Mouse (Mus musculus) liver, adult 2 months (tissue): ENCODE data around the gene Phactr3. TPM values are rescaled to one million over a fixed set of nuclear protein-coding genes. Genes with fewer than 3 reads are reported as not detected.

Source experiments
- DNase-seq: peaks from one replicate; pipeline ENCODE4 v3.0.0-alpha.2; 2011; ENCODE audit warnings: low read depth, low spot score; ENCODE audit errors: extremely low read depth
- H3K27ac ChIP-seq: fragments of 200-500 bp; replicated peaks from 2 replicates; pipeline ENCODE4 v1.5.1; 2012; ENCODE audit warnings: low read depth, mild to moderate bottlenecking, control low read depth, inconsistent platforms, low read length; ENCODE audit not compliant: insufficient read depth
- H3K27me3 ChIP-seq: fragments of 200-500 bp; 2 replicates; pipeline ENCODE4 v1.6.1; 2012; ENCODE audit warnings: mild to moderate bottlenecking, moderate library complexity, low read length, inconsistent platforms; ENCODE audit not compliant: control insufficient read depth, insufficient read depth
- H3K36me3 ChIP-seq: fragments of 200-500 bp; 2 replicates; pipeline ENCODE4 v1.6.1; 2012; ENCODE audit warnings: low read length, inconsistent platforms; ENCODE audit not compliant: control insufficient read depth, insufficient read depth
- H3K4me1 ChIP-seq: fragments of 200-500 bp; 2 replicates; pipeline ENCODE4 v1.6.1; 2011; ENCODE audit warnings: low read length; ENCODE audit not compliant: control insufficient read depth, insufficient read depth
- H3K4me3 ChIP-seq: fragments of 200-500 bp; 2 replicates; pipeline ENCODE4 v1.5.1; 2011; ENCODE audit warnings: low read depth, mild to moderate bottlenecking, control low read depth, low read length, moderate library complexity; ENCODE audit not compliant: insufficient read depth
- H3K79me2 ChIP-seq: fragments of 200-500 bp; 2 replicates; pipeline ENCODE4 v1.6.1; 2012; ENCODE audit warnings: inconsistent platforms, mild to moderate bottlenecking, low read length, moderate library complexity; ENCODE audit not compliant: control insufficient read depth, insufficient read depth
- H3K9ac ChIP-seq: fragments of 200-500 bp; 2 replicates; pipeline ENCODE4 v1.6.1; 2012; ENCODE audit warnings: low read depth, mild to moderate bottlenecking, control low read depth, inconsistent platforms, low read length
- CTCF ChIP-seq: fragments of 200-500 bp; IDR thresholded peaks from 2 replicates; pipeline ENCODE4 v1.5.1; 2011; ENCODE audit warnings: low read depth, low read length, control low read depth
- POLR2A ChIP-seq: fragments of 200-500 bp; IDR thresholded peaks from 2 replicates; pipeline ENCODE4 v1.6.1; 2011; ENCODE audit warnings: low read length, control low read depth; ENCODE audit not compliant: insufficient read depth; ENCODE audit errors: extremely low read depth
- WGBS: fragments of 180-500 bp; shearing (Covaris S2); methylation state at CpG from one replicate; pipeline ENCODE4 v1.1.7; 2018; 5-methylcytosine and 5-hydroxymethylcytosine counted together
- polyA plus RNA-seq: library from polyadenylated mRNA; depleted of rRNA; stranded (reverse); fragments of >200 nt; gene quantifications from 2 replicates; pipeline ENCODE4 v1.2.3, GENCODE M21; 2012
- total RNA-seq: library from RNA; depleted of rRNA; stranded (reverse); fragments of >200 nt; gene quantifications from 2 replicates; pipeline ENCODE4 v1.2.3, GENCODE M21; 2014

The Phactr3 gene
- total and polyA plus RNA-seq, 2 experiments = not detected

- DNase-seq = no peak
- Histone ChIP-seq H3K36me3 (no peaks in the 10 kb centered on the region), H3K4me1 (no peaks in the 10 kb centered on the region), H3K27me3 (no peaks in the 10 kb centered on the region), H3K4me3 (no peak overlapping the region), H3K27ac (no peak overlapping the region), H3K9ac (no peak overlapping the region), H3K79me2 (no peaks in the 10 kb centered on the region)
- 78% methylated on average over 8 of the region's 8 CpGs for WGBS
- TF ChIP-seq POLR2A (no peak), CTCF (no peak)
These were observed 6.7 kb downstream of the Phactr3 start for GRCm38 (mm10) chr2:178125427-178125826.

- no peaks in the 10 kb centered on the region for H3K4me1 ChIP-seq
- no peak for DNase-seq
- WGBS = 93% methylated on average over 7 of the region's 7 CpGs
- TF ChIP-seq POLR2A = no peak
- TF ChIP-seq CTCF = no peak
- no peak overlapping the region for H3K27ac ChIP-seq
- H3K36me3 ChIP-seq = no peaks in the 10 kb centered on the region
- no peak overlapping the region for H3K4me3 ChIP-seq
- H3K79me2 ChIP-seq = no peaks in the 10 kb centered on the region
- no peak overlapping the region for H3K9ac ChIP-seq
- H3K27me3 ChIP-seq = no peaks in the 10 kb centered on the region
These were observed 7.5 kb downstream of the Phactr3 start for GRCm38 (mm10) chr2:178126041-178126820.

GRCm38 (mm10) chr2:178128594-178128993 is 9.8 kb downstream of the Phactr3 start:
- Histone ChIP-seq H3K79me2 (no peaks in the 10 kb centered on the region), H3K27ac (no peak overlapping the region), H3K4me1 (no peaks in the 10 kb centered on the region), H3K9ac (no peak overlapping the region), H3K27me3 (no peaks in the 10 kb centered on the region), H3K36me3 (no peaks in the 10 kb centered on the region), H3K4me3 (no peak overlapping the region)
- no peak for DNase-seq
- 62% methylated on average over 5 of the region's 5 CpGs for WGBS
- TF ChIP-seq CTCF (no peak), POLR2A (no peak)

GRCm38 (mm10) chr2:178129161-178129560 is 10.4 kb downstream of the Phactr3 start:
- no peak overlapping the region for H3K9ac ChIP-seq
- TF ChIP-seq POLR2A (no peak), CTCF (no peak)
- no peak for DNase-seq
- H3K27ac ChIP-seq = no peak overlapping the region
- no peak overlapping the region for H3K4me3 ChIP-seq
- H3K79me2 ChIP-seq = no peaks in the 10 kb centered on the region
- WGBS = 71% methylated on average over 4 of the region's 4 CpGs
- no peaks in the 10 kb centered on the region for H3K27me3 ChIP-seq
- no peaks in the 10 kb centered on the region for H3K4me1 ChIP-seq
- H3K36me3 ChIP-seq = no peaks in the 10 kb centered on the region

- 83% methylated on average over 2 of the region's 2 CpGs for WGBS
- H3K4me3 ChIP-seq = no peak overlapping the region
- H3K9ac ChIP-seq = no peak overlapping the region
- no peak overlapping the region for H3K27ac ChIP-seq
- H3K27me3 ChIP-seq = no peaks in the 10 kb centered on the region
- TF ChIP-seq POLR2A (no peak), CTCF (no peak)
- H3K4me1 ChIP-seq = no peaks in the 10 kb centered on the region
- H3K79me2 ChIP-seq = no peaks in the 10 kb centered on the region
- DNase-seq = no peak
- no peaks in the 10 kb centered on the region for H3K36me3 ChIP-seq
These were observed 10.9 kb downstream of the Phactr3 start for GRCm38 (mm10) chr2:178129676-178130075.

GRCm38 (mm10) chr2:178130536-178130935 is 11.8 kb downstream of the Phactr3 start:
- no peak for TF ChIP-seq POLR2A
- no peak for TF ChIP-seq CTCF
- no peak overlapping the region for H3K27ac ChIP-seq
- no peak overlapping the region for H3K9ac ChIP-seq
- DNase-seq = no peak
- H3K79me2 ChIP-seq = no peaks in the 10 kb centered on the region
- no peaks in the 10 kb centered on the region for H3K36me3 ChIP-seq
- 79% methylated on average over 5 of the region's 5 CpGs for WGBS
- no peaks in the 10 kb centered on the region for H3K27me3 ChIP-seq
- H3K4me3 ChIP-seq = no peak overlapping the region
- H3K4me1 ChIP-seq = no peaks in the 10 kb centered on the region
